Mouse (Mus musculus): Measurements from ENCODE around the gene Emc9. TPM values are rescaled to one million over a fixed set of nuclear protein-coding genes. Genes with fewer than 3 reads are reported as not detected.

Gene Emc9
- total and polyA plus RNA-seq, 3 experiments, result 38.7 to 59.4 TPM; not detected in 1

DNA sequence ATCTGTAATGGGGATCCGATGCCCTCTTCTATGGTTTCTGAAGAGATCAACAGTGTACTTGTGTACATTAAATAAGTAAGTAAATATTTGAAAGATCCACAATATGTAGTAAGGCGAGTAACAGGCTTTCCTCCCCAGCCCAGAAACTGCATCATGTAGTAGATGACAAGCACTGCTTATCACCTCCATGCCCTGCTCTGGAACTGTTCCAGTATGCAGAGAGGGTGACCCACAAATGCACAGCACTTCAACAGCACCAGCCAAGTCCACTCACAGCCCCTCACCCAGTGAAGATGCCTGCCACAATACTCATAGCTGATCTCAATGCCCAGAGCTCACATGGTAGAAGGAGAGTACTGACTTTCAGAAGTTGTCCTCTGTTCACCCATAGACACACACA lies 14.5 kb downstream of the Emc9 start:
- Histone ChIP-seq H3K27me3 (ENCODE audit: control insufficient read depth in 1 of 2, insufficient read depth in 2 of 2, low read length in 2 of 2) (no peaks in the 10 kb centered on the region), H3K79me2 (ENCODE audit: control insufficient read depth, insufficient read depth, low read length, poor library complexity) (no peaks in the 10 kb centered on the region), H3K9ac (ENCODE audit: control insufficient read depth, low read depth, low read length, poor library complexity, severe bottlenecking) (no peak overlapping the region), H3K27ac (ENCODE audit: control insufficient read depth, low read depth, low read length) (no peak overlapping the region), H3K36me3 (ENCODE audit: control insufficient read depth in 1 of 2, insufficient read depth in 2 of 2, low read length in 2 of 2) (peaks cover 0 to 3% of the 10 kb centered on the region in 2 experiments; a peak in 2 of 4 replicates), H3K4me3 (ENCODE audit: control insufficient read depth in 1 of 2, insufficient read depth in 1 of 2, low read depth in 2 of 2, low read length in 2 of 2) (no peak overlapping the region), H3K4me1 (ENCODE audit: control insufficient read depth in 1 of 2, insufficient read depth in 2 of 2, low read length in 2 of 2) (peaks cover 5 to 8% of the 10 kb centered on the region in 2 experiments), H3K9me3 (replicated peaks; ENCODE audit: insufficient read depth, low read length) (no peaks in the 10 kb centered on the region)
- TF ChIP-seq ZMIZ1 (IDR thresholded peaks at IDR 0.05; ENCODE audit: low read depth, low read length), result no peak
- DNase-seq (ENCODE audit: low read depth, low spot score), result no peak

DNA sequence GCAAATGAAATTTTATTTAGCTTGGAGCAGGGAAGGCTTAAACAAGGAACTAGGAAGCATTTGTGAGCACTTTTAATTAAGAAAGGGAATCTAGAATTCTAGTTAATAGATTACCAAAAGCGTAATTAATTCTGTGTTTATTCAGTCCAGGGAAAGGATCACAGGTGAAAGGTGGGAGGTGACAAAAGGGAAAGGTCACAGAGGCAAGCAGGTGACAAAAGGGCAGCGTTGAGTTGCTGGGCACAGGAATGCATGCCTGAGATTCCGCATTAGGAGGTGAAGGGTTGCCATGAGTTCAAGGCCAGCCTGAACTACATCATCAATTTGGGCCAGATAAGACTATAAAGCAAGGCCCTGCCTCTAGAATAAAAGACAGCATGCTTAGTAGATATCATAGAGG lies 17.6 kb downstream of the Emc9 start:
- TF ChIP-seq MYB (IDR thresholded peaks at IDR 0.05; ENCODE audit: low read depth, low read length) (no peak), TBP (IDR thresholded peaks at IDR 0.05; ENCODE audit: low read depth, low read length) (no peak), NRF1 (IDR thresholded peaks at IDR 0.05; ENCODE audit: insufficient read depth, low read depth, low read length, poor library complexity, severe bottlenecking) (no peak), NELFE (IDR thresholded peaks at IDR 0.05; ENCODE audit: low read depth, low read length) (no peak), CHD1 (IDR thresholded peaks at IDR 0.05; ENCODE audit: low read depth, low read length) (no peak), GABPA (IDR thresholded peaks at IDR 0.05; ENCODE audit: low read depth, low read length) (no peak)
- Histone ChIP-seq H3K27ac (ENCODE audit: control insufficient read depth, low read depth, low read length) (no peak overlapping the region), H3K27me3 (ENCODE audit: control insufficient read depth in 1 of 2, insufficient read depth in 2 of 2, low read length in 2 of 2) (no peaks in the 10 kb centered on the region), H3K4me1 (ENCODE audit: control insufficient read depth in 1 of 2, insufficient read depth in 2 of 2, low read length in 2 of 2) (peaks cover 5 to 8% of the 10 kb centered on the region in 2 experiments), H3K9me3 (replicated peaks; ENCODE audit: insufficient read depth, low read length) (no peaks in the 10 kb centered on the region), H3K36me3 (ENCODE audit: control insufficient read depth in 1 of 2, insufficient read depth in 2 of 2, low read length in 2 of 2) (peaks cover 0 to 3% of the 10 kb centered on the region in 2 experiments; a peak in 2 of 4 replicates), H3K9ac (ENCODE audit: control insufficient read depth, low read depth, low read length, poor library complexity, severe bottlenecking) (no peak overlapping the region), H3K79me2 (ENCODE audit: control insufficient read depth, insufficient read depth, low read length, poor library complexity) (no peaks in the 10 kb centered on the region), H3K4me3 (ENCODE audit: control insufficient read depth in 1 of 2, insufficient read depth in 1 of 2, low read depth in 2 of 2, low read length in 2 of 2) (no peak overlapping the region)
- DNase-seq (ENCODE audit: low read depth, low spot score), result no peak

DNA sequence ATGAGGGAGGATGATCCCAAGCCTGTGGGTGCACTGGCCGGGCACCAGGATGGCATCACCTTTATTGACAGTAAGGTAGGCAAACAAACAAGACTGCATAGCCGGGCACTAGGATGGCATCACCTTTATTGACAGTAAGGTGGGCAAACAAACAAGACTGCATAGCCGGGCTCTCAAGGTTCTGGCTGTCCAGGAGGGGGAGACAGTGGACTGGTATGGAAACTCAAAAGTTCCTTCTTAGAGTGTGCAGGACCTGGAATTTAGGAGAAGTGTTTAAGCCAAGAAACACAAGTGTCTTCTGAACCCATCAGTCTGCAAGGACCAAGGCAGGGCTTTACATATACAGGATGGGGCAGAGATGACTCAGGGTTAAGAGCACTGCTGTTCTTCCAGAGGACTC lies 19.4 kb downstream of the Emc9 start:
- peaks cover 3 to 12% of the 10 kb centered on the region in 2 experiments for H3K4me1 ChIP-seq (ENCODE audit: control insufficient read depth in 1 of 2, insufficient read depth in 2 of 2, low read length in 2 of 2)
- H3K9me3 ChIP-seq (replicated peaks; ENCODE audit: insufficient read depth, low read length), result no peaks in the 10 kb centered on the region
- H3K27ac ChIP-seq (ENCODE audit: control insufficient read depth, low read depth, low read length), result no peak overlapping the region
- no peaks in the 10 kb centered on the region for H3K27me3 ChIP-seq (ENCODE audit: control insufficient read depth in 1 of 2, insufficient read depth in 2 of 2, low read length in 2 of 2)
- no peaks in the 10 kb centered on the region; the same call in 1 of the 2 replicates for H3K79me2 ChIP-seq (ENCODE audit: control insufficient read depth, insufficient read depth, low read length, poor library complexity)
- no peak for DNase-seq (ENCODE audit: low read depth, low spot score)
- peaks cover 0 to 4% of the 10 kb centered on the region in 2 experiments; a peak in 2 of 4 replicates for H3K36me3 ChIP-seq (ENCODE audit: control insufficient read depth in 1 of 2, insufficient read depth in 2 of 2, low read length in 2 of 2)
- no peak overlapping the region for H3K4me3 ChIP-seq (ENCODE audit: control insufficient read depth in 1 of 2, insufficient read depth in 1 of 2, low read depth in 2 of 2, low read length in 2 of 2)
- no peak overlapping the region for H3K9ac ChIP-seq (ENCODE audit: control insufficient read depth, low read depth, low read length, poor library complexity, severe bottlenecking)
- TF ChIP-seq SMC3 (IDR thresholded peaks at IDR 0.05; ENCODE audit: low read depth, low read length) (peak; percentile 40), MAFK (IDR thresholded peaks at IDR 0.05; ENCODE audit: borderline replicate concordance, low read depth, low read length) (no peak), CHD1 (IDR thresholded peaks at IDR 0.05; ENCODE audit: low read depth, low read length) (no peak), POLR2AphosphoS5 (IDR thresholded peaks at IDR 0.05; ENCODE audit: borderline replicate concordance, low read depth, low read length) (no peak), ZNF384 (IDR thresholded peaks at IDR 0.05; ENCODE audit: low read depth, low read length) (no peak), RCOR1 (IDR thresholded peaks at IDR 0.05; ENCODE audit: low read depth, low read length) (no peak), MYC (IDR thresholded peaks at IDR 0.05; ENCODE audit: low read depth, low read length) (no peak), TAL1 (IDR thresholded peaks at IDR 0.05; ENCODE audit: low read length) (no peak), MYB (IDR thresholded peaks at IDR 0.05; ENCODE audit: low read depth, low read length) (no peak), RAD21 (IDR thresholded peaks at IDR 0.05; ENCODE audit: low read depth, low read length) (peak; percentile 31), E2F4 (IDR thresholded peaks at IDR 0.05; ENCODE audit: borderline replicate concordance, low read depth, low read length) (no peak), ELF1 (IDR thresholded peaks at IDR 0.05; ENCODE audit: low read depth, low read length) (no peak), NELFE (IDR thresholded peaks at IDR 0.05; ENCODE audit: low read depth, low read length) (no peak), MAZ (IDR thresholded peaks at IDR 0.05; ENCODE audit: low read depth, low read length) (no peak), ETS1 (IDR thresholded peaks at IDR 0.05; ENCODE audit: low read depth, low read length) (no peak), GATA1 (IDR thresholded peaks at IDR 0.05; ENCODE audit: low read depth, low read length) (no peak), TBP (IDR thresholded peaks at IDR 0.05; ENCODE audit: low read depth, low read length) (no peak), CTCF (IDR thresholded peaks at IDR 0.05 in 2 of 3, conservative IDR thresholded peaks at IDR 0.05 in 1 of 3; ENCODE audit: control insufficient read depth in 1 of 3, insufficient read depth in 1 of 3, low read depth in 2 of 3, low read length in 3 of 3, poor library complexity in 1 of 3, severe bottlenecking in 1 of 3) (peak in 2 of 3 experiments; percentile 36 to 41; a peak in 4 of 6 replicates), EP300 (IDR thresholded peaks at IDR 0.05; ENCODE audit: low read depth in 1 of 2, low read length in 2 of 2) (no peak), ZKSCAN1 (IDR thresholded peaks at IDR 0.05; ENCODE audit: low read depth, low read length) (no peak), UBTF (IDR thresholded peaks at IDR 0.05; ENCODE audit: borderline replicate concordance, insufficient read depth, low read depth, low read length) (no peak), USF2 (IDR thresholded peaks at IDR 0.05; ENCODE audit: borderline replicate concordance in 1 of 2, insufficient read depth in 1 of 2, low read depth in 1 of 2, low read length in 2 of 2) (no peak)
